Mouse (Mus musculus) spleen, adult 2 months (tissue): ENCODE measurements at regions not wholly inside any gene's neighbourhood (a gene's known extent, or its start where the extent isn't known, plus 50 kb on each side); places are given as distances from the start of the nearest gene placed in this dataset.

Experiments
- CTCF ChIP-seq: fragments of 200-500 bp; IDR thresholded peaks from 2 replicates; pipeline ENCODE4 v1.5.1; 2011; ENCODE audit warnings: mild to moderate bottlenecking, inconsistent platforms; ENCODE audit not compliant: insufficient read depth, insufficient read length, insufficient replicate concordance; ENCODE audit errors: extremely low read depth
- POLR2A ChIP-seq: fragments of 200-500 bp; IDR thresholded peaks from 2 replicates; pipeline ENCODE4 v1.6.1; 2011; ENCODE audit warnings: low read depth, low read length, inconsistent platforms

DNA sequence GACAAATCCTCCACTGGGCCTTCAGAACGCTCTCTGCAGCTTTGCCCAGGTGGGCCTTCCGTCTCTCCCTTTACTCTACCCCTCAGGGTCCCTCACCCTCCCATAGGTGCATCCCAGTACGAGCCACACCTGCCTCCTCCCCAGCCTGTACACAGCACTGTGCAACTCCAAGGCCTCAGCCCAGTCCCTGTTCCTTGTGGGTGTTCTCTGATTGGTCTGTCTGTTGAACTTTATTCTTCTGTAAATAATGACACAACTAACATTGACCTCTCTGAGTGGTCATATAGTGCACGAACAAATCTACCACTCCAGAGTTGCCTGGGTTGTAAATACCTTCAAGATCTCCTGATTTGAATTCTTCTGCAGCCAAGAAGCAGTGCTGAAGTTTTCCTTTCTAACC, 167.8 kb upstream of the Hes1 start:
- TF ChIP-seq CTCF (no peak), POLR2A (no peak)
